Mouse (Mus musculus): ENCODE data around the gene Padi4.

Padi4 gene

DNA sequence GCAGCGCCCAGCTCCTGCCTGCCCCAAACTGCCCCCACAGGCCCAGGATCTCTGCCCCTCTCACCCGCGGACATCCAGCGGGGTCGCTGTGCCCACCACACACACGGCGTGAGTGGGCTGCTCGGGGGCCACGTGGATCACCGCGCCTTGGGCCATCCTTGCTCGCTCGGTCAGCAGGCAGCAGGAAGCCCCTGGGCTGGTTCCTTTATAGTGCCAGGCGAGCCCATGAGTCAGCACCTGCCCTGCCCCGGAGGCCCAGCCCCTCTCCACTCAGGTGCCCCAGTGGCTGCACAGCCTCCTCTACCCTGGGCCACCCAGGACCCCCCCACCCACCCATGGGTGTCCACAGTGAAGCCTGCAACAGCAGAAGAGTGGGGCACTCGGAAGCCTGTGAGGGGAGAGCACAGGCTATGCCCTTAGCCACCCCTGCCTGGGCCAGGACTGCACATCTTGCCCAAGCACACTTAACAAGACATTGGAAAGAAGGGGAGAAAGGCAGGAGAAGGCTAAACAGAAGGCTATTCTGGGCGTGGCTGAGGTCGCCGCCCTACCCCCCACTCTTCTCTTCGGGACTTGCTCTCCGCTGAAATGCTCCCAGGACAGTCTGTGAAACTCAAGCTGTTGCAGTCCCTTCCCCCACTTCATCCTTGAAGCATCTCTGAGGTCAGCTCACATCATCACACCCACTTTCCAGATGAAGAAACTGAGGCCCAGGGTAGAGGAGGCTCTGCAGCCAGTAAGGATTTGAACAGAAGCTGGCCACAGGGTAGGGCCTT is at the start of gene Padi4:
Gene Padi4 (minus strand): TSS at position 212 of the 776 bp plus-strand sequence.
- peak; percentile 91 for DNase-seq (ENCODE audit: low read depth, low spot score)

GRCm38 (mm10) chr4:140821988-140822387 is 48.0 kb upstream of the Padi4 start:
- DNase-seq (ENCODE audit: low read depth, low spot score): no peak

DNA sequence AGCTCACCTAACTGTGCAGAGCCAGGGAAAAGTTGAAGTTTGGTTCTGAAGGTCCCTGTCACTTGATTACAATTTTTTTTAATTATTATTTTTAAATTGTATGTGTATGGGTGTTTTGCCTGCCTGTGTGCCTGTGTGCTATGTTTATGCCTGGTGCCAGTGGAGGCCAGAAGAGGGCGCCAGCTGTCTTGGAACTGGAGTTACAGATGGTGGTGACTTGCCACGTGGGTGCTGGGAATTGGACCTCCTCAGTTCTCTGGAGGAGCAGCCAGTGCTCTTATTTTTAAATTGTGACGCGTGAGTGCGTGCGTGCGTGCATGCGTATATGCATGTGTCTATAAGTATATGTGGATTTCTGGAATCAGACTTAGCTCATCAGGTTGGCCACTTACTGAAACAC is 43.4 kb upstream of the Padi4 start:
- DNase-seq (ENCODE audit: low read depth, low spot score): no peak

- DNase-seq (ENCODE audit: low read depth, low spot score): peak; percentile 43
These were observed 42.2 kb upstream of the Padi4 start for GRCm38 (mm10) chr4:140815996-140816917.

- no peak for DNase-seq (ENCODE audit: low read depth, low spot score)
These were observed 41.5 kb upstream of the Padi4 start for GRCm38 (mm10) chr4:140815496-140815895.

DNA sequence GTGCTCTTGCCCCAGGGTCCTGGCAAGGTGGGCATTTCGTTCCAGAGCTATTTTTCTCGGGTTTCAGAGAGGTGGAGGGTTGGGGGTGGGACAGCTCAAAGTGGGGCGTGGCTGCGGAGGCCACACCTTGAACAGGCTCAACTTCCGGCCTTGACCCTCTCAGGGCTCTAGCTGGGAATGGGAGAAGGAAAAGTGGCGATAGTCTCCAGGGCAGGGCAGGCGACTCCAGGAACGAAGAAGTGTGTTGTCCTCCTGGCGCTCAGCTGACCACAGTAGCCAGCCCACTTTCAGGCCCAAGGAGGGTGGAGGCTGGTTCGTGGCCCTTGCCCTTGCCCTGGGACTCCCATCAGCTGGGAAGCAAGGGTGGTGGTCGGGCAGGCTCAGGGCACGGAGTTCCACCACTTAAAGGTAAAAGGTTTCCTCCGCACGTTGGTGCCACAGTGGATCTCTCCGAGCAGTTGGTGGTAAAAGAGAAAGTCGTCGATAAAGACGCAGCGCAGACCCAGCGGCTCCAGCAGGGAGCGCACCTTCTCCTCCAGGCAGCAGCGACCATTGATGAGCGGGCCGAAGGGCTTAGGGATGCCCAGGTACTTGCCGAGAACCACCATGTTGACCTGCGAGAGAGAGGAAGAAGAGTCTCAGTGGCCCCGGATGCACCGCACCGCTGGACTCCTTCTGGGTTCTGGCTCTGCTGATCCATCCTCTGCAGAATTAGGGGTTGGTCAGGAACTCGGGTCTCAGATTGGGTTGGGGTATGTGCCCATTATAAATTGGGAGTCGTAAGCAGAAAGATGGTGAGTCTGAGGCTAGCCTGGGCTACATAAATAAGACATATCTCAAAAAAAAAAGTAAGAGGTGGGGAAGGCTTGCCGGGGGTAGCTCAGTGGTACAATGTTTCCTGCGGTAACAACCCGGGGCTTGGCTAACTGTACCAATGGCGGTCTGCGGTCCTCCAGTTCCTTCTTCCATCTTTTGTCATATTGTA is 40.5 kb upstream of the Padi4 start:
- DNase-seq (ENCODE audit: low read depth, low spot score): peak; percentile 42

DNA sequence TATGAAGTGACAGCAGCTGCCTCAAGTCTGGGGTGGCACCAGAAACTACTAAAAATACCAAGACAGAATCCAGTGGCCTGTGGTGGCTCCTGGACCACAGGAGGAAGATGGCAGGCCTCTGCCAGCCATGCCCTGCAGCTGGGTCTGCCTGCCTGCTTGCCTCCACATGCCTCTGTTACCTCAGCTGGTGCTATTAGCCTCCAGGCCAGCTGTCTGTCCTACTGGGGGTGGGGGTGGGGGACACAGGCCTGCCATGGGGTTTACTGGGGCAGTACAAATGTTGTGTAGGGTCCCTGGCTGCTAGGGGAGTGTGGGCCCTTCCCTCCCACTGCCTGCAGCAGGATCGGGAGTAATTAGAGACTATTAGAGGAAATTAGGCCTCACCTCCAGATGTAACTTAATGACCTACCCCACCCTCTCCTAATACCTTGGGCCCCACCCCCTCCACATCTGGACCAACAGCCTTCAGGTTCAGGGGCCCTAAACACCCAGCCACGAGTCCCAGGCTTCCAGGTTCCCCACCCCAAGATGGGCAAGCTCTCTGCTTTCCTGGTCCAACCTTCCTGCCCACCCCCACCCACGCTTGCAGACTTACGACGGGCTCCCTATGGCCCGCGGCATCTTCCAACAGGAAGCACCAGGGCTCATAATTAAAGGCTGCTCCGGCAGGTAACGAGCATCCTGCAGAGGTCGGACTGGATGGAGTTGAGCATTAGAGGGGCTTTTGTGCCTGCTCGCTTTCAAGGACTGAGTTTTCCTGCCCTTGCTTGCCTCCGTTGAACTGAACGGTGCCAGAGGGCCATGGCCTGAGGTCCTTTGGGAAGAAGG is 39.5 kb upstream of the Padi4 start:
- DNase-seq (ENCODE audit: low read depth, low spot score): no peak

DNA sequence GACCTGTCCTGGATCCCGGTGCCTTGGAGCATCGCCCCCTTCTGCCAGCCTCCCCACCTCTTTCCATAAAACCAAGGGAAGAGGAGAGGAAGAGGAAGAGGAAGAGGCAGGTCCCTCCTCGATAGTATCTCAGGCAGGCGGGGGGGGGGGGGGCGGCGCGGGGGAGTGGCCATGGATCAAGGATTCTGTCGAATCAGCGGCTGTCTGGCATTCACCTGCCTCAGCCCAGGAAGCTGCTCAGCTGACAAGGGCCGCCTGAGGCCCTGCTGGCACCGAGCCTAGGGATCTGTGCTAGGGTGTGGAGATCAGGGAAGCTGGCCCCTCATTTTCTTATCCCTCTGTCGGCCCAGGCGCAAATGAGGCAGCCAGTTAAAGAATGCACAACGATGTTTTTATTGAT is 38.6 kb upstream of the Padi4 start:
- DNase-seq (ENCODE audit: low read depth, low spot score): no peak

GRCm38 (mm10) chr4:140812191-140812590 is 38.2 kb upstream of the Padi4 start:
- DNase-seq (ENCODE audit: low read depth, low spot score): no peak

DNA sequence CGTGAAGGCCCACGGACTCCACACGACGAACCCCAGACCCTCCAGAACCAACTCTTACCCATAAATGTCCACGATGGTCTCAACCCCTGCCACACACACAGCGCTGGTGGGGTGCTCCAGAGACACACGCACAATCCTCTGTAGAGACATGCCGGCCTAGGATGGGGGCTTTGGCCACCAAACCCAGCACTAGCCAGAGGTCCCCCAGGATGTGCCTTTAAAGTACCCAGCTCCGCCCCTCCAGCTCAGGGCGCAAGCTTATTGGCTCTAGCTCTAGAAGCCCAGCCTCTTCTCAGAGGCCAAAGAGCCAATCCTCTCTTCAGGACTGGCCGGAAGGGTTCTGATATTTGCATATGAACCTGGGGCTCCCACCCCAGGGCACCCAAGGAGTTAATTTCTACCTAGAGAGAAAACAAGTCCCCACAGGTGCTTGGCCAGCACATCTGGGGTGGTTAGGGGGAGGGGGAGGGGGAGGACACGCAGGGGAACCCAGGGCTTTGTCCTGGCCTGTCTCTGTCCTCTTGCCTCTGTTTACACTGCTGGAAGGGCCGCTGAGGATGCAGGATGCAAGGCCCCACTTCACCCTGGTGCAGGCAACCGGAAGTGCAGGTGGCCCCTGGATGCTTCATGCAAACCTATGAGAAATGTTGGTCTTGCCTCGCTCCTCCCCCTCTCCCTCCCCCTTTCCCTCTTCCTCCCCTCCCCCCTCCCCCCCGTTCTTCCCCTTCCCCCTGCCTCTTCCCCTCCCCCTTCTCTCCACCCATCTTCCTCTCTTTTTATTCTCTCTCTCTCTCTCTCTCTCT is 36.6 kb upstream of the Padi4 start, which contains the start of gene Padi3:
Gene Padi3 (minus strand): TSS at position 191 of the 803 bp plus-strand sequence.
- DNase-seq (ENCODE audit: low read depth, low spot score): peak; percentile 41

- DNase-seq (ENCODE audit: low read depth, low spot score): no peak
These were observed 35.1 kb upstream of the Padi4 start for GRCm38 (mm10) chr4:140809118-140809517.

DNA sequence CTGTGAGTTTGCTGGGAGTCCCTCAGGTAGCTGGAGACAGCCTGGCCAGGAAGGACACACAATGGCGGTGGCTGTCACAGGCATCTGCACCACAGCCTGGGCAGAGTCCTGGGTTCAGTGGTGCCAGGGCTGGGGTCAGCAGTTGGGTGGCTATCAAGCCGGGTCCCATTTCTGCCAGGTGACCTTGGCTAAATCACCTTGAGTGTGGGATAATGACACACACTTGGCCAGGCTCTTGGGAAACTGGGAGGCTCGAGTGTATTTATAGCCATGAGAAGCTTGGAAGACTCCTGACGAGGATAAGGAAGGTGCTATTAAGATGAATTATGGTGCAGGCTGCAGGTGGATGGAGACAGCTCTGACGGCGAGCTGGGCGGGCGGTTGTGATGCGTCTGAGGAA is 30.6 kb upstream of the Padi4 start:
- DNase-seq (ENCODE audit: low read depth, low spot score): no peak

DNA sequence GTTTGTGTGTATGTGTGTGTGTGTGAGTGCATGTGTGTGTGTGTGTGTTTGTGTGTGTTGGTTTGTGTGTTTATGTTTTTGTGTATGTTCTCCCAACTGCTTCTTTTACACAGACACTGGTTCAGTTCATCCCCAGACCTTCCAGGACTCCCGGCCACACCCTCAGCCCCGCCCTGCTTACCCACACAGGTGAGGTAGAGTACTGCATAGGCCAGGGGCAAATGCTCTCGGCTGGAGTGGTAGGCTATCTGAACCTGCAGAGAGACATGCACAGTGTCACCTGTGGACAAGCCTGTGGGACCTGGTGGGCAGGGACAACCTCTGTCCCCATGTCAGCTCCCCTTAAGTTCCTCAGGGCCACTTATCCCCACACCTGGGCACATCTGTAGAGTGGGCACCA is 27.3 kb upstream of the Padi4 start:
- DNase-seq (ENCODE audit: low read depth, low spot score): no peak

DNA sequence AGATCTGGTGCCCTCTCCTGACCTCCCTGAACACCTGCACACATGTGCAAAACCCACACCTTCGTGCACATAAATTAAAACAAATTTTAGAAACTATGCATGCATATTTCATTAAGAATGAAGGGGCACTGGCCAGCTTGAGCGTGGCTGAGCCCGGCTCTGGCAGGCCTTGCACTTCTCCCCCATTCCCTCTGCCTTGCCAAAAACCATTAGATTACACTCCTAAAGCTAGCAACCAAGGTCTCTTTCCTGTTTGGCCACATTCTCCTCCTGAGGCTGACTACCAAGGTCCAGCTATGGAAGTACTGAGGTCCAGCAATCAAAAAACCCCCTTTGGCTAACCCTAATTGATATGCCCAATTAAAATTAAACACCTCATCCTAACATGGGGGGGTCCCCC is 22.8 kb upstream of the Padi4 start:
- DNase-seq (ENCODE audit: low read depth, low spot score): no peak

- DNase-seq (ENCODE audit: low read depth, low spot score): no peak
These were observed 20.6 kb upstream of the Padi4 start for GRCm38 (mm10) chr4:140794678-140795077.

DNA sequence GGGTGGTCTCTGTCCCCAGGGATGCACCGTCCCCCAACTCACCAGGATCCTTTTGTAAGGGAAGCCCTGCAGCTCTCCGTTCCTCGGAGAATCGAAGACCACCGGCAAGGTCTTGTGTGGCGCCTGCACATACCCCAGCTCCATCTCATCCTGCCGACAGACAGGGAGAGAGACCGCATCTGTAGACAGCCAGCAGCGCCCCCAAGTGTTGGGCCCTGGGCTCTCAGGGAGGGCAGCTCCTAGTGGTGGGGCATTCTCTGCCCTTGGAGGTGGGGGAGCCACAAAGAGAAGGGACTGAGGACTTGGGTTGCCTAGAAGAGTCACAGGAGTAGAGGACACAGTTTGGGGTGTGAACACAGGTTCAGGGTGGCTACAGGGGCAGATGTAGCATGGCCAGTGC is 19.8 kb upstream of the Padi4 start:
- DNase-seq (ENCODE audit: low read depth, low spot score): no peak

DNA sequence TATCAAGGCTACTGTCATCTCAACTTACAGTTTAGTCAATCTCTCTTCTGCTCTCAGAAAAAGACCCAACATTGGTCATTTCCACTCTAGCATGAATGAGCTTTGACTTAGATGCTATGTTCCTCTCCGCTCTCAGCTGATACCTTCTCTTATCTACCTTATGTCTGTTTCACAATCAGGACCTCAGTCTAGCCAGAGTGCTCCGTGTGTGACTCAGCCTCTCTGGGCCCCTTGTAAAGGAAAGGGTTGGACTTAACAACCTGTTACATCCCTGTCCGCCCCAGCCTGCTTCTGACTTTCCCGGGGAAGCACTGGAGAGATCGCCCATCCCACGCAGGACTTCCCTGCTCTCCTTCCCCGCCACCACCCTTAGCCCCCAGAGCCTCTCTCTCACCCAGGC is 18.5 kb upstream of the Padi4 start:
- no peak for DNase-seq (ENCODE audit: low read depth, low spot score)

DNA sequence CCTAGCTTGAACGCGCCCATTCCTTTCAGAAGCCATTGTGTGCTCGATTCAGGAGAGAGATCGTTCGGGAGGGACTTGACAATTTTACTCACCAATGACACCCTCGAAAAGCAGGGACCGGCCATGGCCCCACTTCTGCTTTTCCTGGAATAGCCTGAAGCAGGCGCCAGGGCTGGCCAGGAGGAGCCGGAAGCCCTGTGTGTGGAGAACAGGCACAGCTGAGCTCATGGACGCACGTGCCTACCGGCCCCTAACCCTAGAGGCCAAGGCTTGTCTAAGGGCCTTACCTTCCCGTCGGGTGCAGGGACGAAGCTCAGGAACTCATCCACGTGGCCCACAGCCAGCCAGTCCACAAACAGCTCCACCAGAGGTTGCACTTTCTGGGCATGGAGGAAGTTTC is 17.0 kb upstream of the Padi4 start:
- no peak for DNase-seq (ENCODE audit: low read depth, low spot score)

DNA sequence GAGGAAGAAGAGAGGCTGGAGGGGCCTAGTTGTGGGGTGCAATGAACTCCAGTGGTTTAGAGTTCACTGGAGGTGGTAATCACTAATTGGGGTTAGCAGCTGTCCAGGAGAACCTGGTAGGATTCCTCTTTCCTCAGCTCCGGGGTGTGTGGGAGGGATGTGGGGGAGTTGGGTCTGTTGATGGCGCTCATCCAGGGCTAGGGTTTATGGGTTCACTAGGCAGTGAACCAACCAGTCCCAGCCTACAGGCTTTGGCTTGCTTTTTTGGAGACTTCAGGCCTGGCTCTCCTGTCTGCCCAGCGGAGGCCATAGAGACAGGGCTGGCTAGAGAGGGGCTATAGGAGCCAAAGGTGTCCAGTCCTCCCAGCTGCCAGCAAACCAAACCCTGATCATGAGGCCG is 15.9 kb upstream of the Padi4 start:
- no peak for DNase-seq (ENCODE audit: low read depth, low spot score)

DNA sequence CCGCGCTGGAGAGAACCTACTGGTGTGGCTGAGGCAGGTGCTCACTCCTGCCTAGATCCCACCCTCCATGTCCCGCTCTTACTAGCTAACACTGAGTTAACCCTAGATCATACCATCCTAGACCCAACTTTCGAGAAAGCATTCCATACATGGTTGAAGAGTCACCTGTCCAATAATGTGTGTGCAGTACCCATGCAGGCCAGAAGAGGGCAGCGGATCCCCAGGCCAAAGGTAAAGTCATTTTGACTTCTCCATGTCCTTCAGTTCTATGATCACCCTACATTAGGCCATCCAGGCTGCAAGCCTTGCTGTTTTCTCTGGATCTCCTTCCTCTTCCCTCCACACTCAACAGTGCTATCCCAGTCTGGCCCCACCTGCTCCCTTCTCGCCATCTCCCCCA is 14.9 kb upstream of the Padi4 start:
- peak; percentile 80 for DNase-seq (ENCODE audit: low read depth, low spot score)
